Mouse (Mus musculus) right cerebral cortex, postnatal 25 days (tissue): ENCODE data around the gene Tmem8b.

Source experiments
- DNase-seq: peaks from one replicate; pipeline ENCODE4 v3.0.0; 2022

Gene Tmem8b

GRCm38 (mm10) chr4:43724764-43725163 is 56.0 kb downstream of the Tmem8b start:
- no peak for DNase-seq

- no peak for DNase-seq
Measured at GRCm38 (mm10) chr4:43726228-43726993, 57.6 kb downstream of the Tmem8b start.

- no peak for DNase-seq
Measured at GRCm38 (mm10) chr4:43726995-43727394, 58.2 kb downstream of the Tmem8b start, which contains the start of gene Hrct1. TSS of gene Hrct1 (plus strand) at chr4:43727188.

- no peak for DNase-seq
Measured at GRCm38 (mm10) chr4:43727718-43728575, 59.2 kb downstream of the Tmem8b start.

- DNase-seq = no peak
Measured at GRCm38 (mm10) chr4:43728576-43728954, 59.8 kb downstream of the Tmem8b start.

- DNase-seq = no peak
Measured at GRCm38 (mm10) chr4:43729126-43729525, 60.4 kb downstream of the Tmem8b start.

GRCm38 (mm10) chr4:43729794-43730550 is 61.2 kb downstream of the Tmem8b start, which contains the start of gene Spaar:
TSS of gene Spaar (plus strand) at chr4:43730034.
- no peak for DNase-seq

GRCm38 (mm10) chr4:43730750-43731297 is 62.1 kb downstream of the Tmem8b start:
- no peak for DNase-seq

GRCm38 (mm10) chr4:43732171-43732570 is 63.4 kb downstream of the Tmem8b start:
- DNase-seq = no peak

GRCm38 (mm10) chr4:43733186-43733585 is 64.4 kb downstream of the Tmem8b start:
- no peak for DNase-seq

- DNase-seq = no peak
Measured at GRCm38 (mm10) chr4:43737144-43737543, 68.4 kb downstream of the Tmem8b start.

GRCm38 (mm10) chr4:43738989-43739674 is 70.4 kb downstream of the Tmem8b start:
- no peak for DNase-seq

GRCm38 (mm10) chr4:43741526-43741925 is 72.8 kb downstream of the Tmem8b start:
- no peak for DNase-seq
